Mouse (Mus musculus) embryonic facial prominence, embryonic 13.5 days (tissue): ENCODE measurements around the gene Zfr2. TPM values are rescaled to one million over a fixed set of nuclear protein-coding genes. Genes with fewer than 3 reads are reported as not detected.

Source experiments
- ATAC-seq: fragments of 200-750 bp; cut with Nextera tagmentation; 2 replicates; pipeline ENCODE4 v1.8.0; 2017; ENCODE audit warnings: low read depth; ENCODE audit not compliant: insufficient number of reproducible peaks, insufficient read depth, low FRiP score, low TSS enrichment
- H3K27ac ChIP-seq: fragments of 300-500 bp; sonication (generic); 2 replicates; pipeline ENCODE4 v1.5.1; 2015; ENCODE audit warnings: moderate library complexity, mild to moderate bottlenecking, inconsistent platforms
- H3K27me3 ChIP-seq: fragments of 300-500 bp; sonication (generic); 2 replicates; pipeline ENCODE4 v1.6.1; 2015; ENCODE audit warnings: mild to moderate bottlenecking, inconsistent platforms
- H3K36me3 ChIP-seq: fragments of 300-500 bp; sonication (generic); 2 replicates; pipeline ENCODE4 v1.6.1; 2015; ENCODE audit warnings: mild to moderate bottlenecking, inconsistent platforms
- H3K4me1 ChIP-seq: fragments of 300-500 bp; sonication (generic); 2 replicates; pipeline ENCODE4 v1.6.1; 2015; ENCODE audit warnings: inconsistent platforms
- H3K4me2 ChIP-seq: fragments of 300-500 bp; sonication (generic); 2 replicates; pipeline ENCODE4 v1.6.1; 2015; ENCODE audit warnings: moderate library complexity, mild to moderate bottlenecking, inconsistent platforms
- H3K4me3 ChIP-seq: fragments of 300-500 bp; sonication (generic); 2 replicates; pipeline ENCODE4 v1.5.1; 2015; ENCODE audit warnings: mild to moderate bottlenecking, inconsistent platforms
- H3K9ac ChIP-seq: fragments of 300-500 bp; sonication (generic); 2 replicates; pipeline ENCODE4 v1.6.1; 2015; ENCODE audit warnings: mild to moderate bottlenecking, inconsistent platforms
- H3K9me3 ChIP-seq: fragments of 300-500 bp; sonication (generic); 2 replicates; pipeline ENCODE4 v1.6.1; 2016; ENCODE audit warnings: inconsistent platforms
- WGBS: fragments of 180-500 bp; shearing (Covaris S2); methylation state at CpG from one replicate; pipeline ENCODE4 v1.1.7; 2015; ENCODE audit warnings: mixed read lengths; 5-methylcytosine and 5-hydroxymethylcytosine counted together
- polyA plus RNA-seq: library from polyadenylated mRNA; unstranded; fragments of >200 nt; fragmentation: Nextera tagmentation; extraction: Ambion mirVana; gene quantifications from 2 replicates; pipeline ENCODE4 v1.2.1, GENCODE M21; 2015

Gene Zfr2
- polyA plus RNA-seq, 1 experiment from 2014 or later = 11.8 TPM

DNA sequence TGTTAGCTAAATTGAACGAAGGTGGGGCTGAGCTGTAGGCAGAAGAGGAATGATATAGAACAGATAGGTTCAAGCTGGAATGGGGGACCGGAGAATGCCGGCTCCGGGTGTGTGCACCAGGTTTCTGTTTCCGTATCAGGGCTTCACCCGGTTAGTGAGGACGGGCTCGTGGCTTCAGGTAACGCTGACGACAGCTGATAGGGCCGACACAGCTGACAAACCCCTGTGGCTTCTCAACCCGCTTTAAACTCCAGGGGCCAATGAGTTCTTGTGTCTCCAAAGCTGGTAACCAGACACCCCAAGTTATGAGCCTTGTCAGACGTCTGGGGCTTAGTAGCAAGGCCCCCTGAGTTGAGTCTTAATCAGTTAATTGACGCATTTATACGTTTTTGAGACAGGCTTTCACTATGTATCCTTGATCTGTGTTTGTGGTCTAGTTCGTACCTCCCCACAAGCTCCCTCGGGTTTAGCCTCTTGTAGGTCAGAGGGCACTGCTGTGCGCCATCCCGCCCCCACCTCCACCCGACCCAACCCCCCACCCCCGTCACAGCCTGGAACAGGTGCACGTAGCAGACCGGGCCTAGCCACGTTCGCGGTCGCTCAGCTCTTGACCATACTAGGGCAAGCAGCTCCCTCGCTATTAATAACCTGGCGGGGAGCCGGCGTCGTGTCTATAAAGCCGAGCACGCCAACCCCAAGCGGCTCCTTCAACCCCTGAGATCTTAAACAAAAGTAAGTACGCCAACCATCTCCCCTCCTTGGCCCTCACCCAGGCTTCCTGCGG lies 38.8 kb upstream of the Zfr2 start:
- WGBS = 13% methylated on average over 37 of the region's 37 CpGs
- no peak for ATAC-seq
- peak overlapping the region; percentile 44 for H3K9ac ChIP-seq
- peaks cover 54% of the 10 kb centered on the region for H3K27me3 ChIP-seq
- H3K9me3 ChIP-seq = no peaks in the 10 kb centered on the region
- no peak overlapping the region for H3K27ac ChIP-seq
- H3K36me3 ChIP-seq = peaks cover 17% of the 10 kb centered on the region
- peaks cover 23% of the 10 kb centered on the region for H3K4me1 ChIP-seq
- no peak overlapping the region for H3K4me3 ChIP-seq
- H3K4me2 ChIP-seq = peak overlapping the region; percentile 1; the same call in 1 of the 2 replicates

DNA sequence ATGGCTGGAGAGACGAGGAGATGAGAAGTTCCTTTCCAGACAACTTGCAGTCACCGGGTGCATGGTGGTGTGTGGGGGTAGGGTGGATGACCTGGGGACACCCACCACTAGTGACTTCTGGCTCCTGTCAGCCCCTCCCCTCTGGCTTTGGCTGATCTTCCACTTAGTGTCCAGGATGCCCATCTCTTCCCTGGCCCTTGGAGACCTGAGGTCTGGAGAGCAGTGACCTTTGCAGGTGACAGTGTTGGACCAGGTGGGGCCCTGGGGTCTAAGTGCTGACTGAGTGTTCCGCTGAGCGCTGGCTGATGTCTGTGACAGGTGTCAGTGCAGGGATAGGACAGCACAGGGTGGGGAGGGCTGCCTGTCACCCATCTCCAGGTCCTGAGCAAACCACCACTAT lies 37.7 kb upstream of the Zfr2 start:
- peaks cover 23% of the 10 kb centered on the region for H3K4me1 ChIP-seq
- WGBS = 65% methylated on average over 4 of the region's 4 CpGs
- peaks cover 10% of the 10 kb centered on the region for H3K36me3 ChIP-seq
- H3K9me3 ChIP-seq = no peaks in the 10 kb centered on the region
- H3K27ac ChIP-seq = no peak overlapping the region
- no peak overlapping the region for H3K9ac ChIP-seq
- H3K4me2 ChIP-seq = no peak overlapping the region
- H3K4me3 ChIP-seq = no peak overlapping the region
- ATAC-seq = no peak
- peaks cover 64% of the 10 kb centered on the region for H3K27me3 ChIP-seq

DNA sequence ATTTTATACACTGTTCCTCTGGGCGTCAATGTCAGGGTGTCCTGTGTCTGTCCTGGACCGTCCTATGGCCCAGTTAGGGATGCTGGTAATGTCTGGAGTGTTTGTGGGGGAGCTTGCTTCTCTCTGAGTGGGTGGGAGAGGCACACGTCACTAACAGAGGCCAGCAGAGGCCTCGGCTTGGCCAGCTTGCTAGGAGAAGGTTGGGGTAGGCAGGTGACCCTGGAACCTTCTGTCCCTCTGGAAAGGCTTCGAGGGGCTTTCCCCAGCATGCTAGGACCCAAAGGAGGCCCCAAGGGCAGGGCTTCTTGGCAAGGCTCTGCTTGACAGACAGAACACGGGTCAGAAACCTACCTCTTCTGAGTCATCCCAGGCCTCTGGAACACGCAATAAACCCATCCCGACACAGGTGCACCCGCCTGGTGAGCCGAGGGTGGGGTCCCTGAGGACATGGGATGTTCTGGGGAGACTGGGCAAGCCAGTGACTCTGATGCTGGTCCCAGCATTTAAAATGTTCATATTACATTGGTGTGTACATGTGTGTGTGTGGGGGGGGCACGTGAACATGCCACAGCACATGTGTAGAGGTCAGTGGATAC lies 36.4 kb upstream of the Zfr2 start:
- no peaks in the 10 kb centered on the region for H3K36me3 ChIP-seq
- WGBS = 62% methylated on average over 11 of the region's 11 CpGs
- H3K4me3 ChIP-seq = no peak overlapping the region
- peaks cover 22% of the 10 kb centered on the region for H3K4me1 ChIP-seq
- H3K4me2 ChIP-seq = no peak overlapping the region
- H3K27me3 ChIP-seq = peaks cover 64% of the 10 kb centered on the region
- no peaks in the 10 kb centered on the region for H3K9me3 ChIP-seq
- H3K9ac ChIP-seq = no peak overlapping the region
- no peak overlapping the region for H3K27ac ChIP-seq
- no peak for ATAC-seq

GRCm38 (mm10) chr10:81197305-81197704 lies 35.6 kb upstream of the Zfr2 start:
- Histone ChIP-seq H3K4me3 (no peak overlapping the region), H3K9me3 (no peaks in the 10 kb centered on the region), H3K4me1 (peaks cover 16% of the 10 kb centered on the region), H3K27me3 (peaks cover 64% of the 10 kb centered on the region), H3K27ac (no peak overlapping the region), H3K9ac (no peak overlapping the region), H3K36me3 (no peaks in the 10 kb centered on the region), H3K4me2 (no peak overlapping the region)
- 43% methylated on average over 6 of the region's 6 CpGs for WGBS
- ATAC-seq = no peak

- ATAC-seq = no peak
- Histone ChIP-seq H3K4me2 (no peak overlapping the region), H3K9ac (no peak overlapping the region), H3K4me3 (no peak overlapping the region), H3K27ac (no peak overlapping the region), H3K9me3 (no peaks in the 10 kb centered on the region), H3K4me1 (peaks cover 9% of the 10 kb centered on the region), H3K27me3 (peaks cover 60% of the 10 kb centered on the region), H3K36me3 (no peaks in the 10 kb centered on the region)
- WGBS = 2% methylated on average over 9 of the region's 9 CpGs
Measured at GRCm38 (mm10) chr10:81198230-81198629, 34.7 kb upstream of the Zfr2 start.

- no peak for ATAC-seq
- H3K9ac ChIP-seq = 0 out of 2 replicates have a peak overlapping the region, but pooled peaks have one; percentile 44
Measured at GRCm38 (mm10) chr10:81198990-81199389, 34.0 kb upstream of the Zfr2 start.

GRCm38 (mm10) chr10:81200141-81200540 lies 32.8 kb upstream of the Zfr2 start:
- no peak overlapping the region for H3K27ac ChIP-seq
- H3K4me2 ChIP-seq = no peak overlapping the region
- H3K4me3 ChIP-seq = no peak overlapping the region
- H3K9ac ChIP-seq = no peak overlapping the region
- no peaks in the 10 kb centered on the region for H3K36me3 ChIP-seq
- H3K27me3 ChIP-seq = peaks cover 40% of the 10 kb centered on the region
- no peaks in the 10 kb centered on the region for H3K4me1 ChIP-seq
- no peaks in the 10 kb centered on the region for H3K9me3 ChIP-seq
- ATAC-seq = no peak
- WGBS = 83% methylated on average over 13 of the region's 13 CpGs

More at GRCm38 (mm10) chr10:81198990-81199389, 34.0 kb upstream of the Zfr2 start:
- H3K36me3 ChIP-seq = no peaks in the 10 kb centered on the region
- H3K4me3 ChIP-seq = no peak overlapping the region
- H3K4me1 ChIP-seq = peaks cover 7% of the 10 kb centered on the region
- no peak overlapping the region for H3K27ac ChIP-seq
- H3K9me3 ChIP-seq = no peaks in the 10 kb centered on the region
- 83% methylated on average over 6 of the region's 6 CpGs for WGBS
- peaks cover 52% of the 10 kb centered on the region for H3K27me3 ChIP-seq
- H3K4me2 ChIP-seq = no peak overlapping the region

- Histone ChIP-seq H3K27me3 (peaks cover 34% of the 10 kb centered on the region), H3K4me2 (no peak overlapping the region), H3K4me3 (no peak overlapping the region), H3K36me3 (no peaks in the 10 kb centered on the region), H3K4me1 (no peaks in the 10 kb centered on the region), H3K9ac (0 out of 2 replicates have a peak overlapping the region, but pooled peaks have one; percentile 27), H3K27ac (no peak overlapping the region), H3K9me3 (no peaks in the 10 kb centered on the region)
- ATAC-seq = no peak
- 76% methylated on average over 20 of the region's 20 CpGs for WGBS
Measured at GRCm38 (mm10) chr10:81200605-81201287, 32.2 kb upstream of the Zfr2 start.

DNA sequence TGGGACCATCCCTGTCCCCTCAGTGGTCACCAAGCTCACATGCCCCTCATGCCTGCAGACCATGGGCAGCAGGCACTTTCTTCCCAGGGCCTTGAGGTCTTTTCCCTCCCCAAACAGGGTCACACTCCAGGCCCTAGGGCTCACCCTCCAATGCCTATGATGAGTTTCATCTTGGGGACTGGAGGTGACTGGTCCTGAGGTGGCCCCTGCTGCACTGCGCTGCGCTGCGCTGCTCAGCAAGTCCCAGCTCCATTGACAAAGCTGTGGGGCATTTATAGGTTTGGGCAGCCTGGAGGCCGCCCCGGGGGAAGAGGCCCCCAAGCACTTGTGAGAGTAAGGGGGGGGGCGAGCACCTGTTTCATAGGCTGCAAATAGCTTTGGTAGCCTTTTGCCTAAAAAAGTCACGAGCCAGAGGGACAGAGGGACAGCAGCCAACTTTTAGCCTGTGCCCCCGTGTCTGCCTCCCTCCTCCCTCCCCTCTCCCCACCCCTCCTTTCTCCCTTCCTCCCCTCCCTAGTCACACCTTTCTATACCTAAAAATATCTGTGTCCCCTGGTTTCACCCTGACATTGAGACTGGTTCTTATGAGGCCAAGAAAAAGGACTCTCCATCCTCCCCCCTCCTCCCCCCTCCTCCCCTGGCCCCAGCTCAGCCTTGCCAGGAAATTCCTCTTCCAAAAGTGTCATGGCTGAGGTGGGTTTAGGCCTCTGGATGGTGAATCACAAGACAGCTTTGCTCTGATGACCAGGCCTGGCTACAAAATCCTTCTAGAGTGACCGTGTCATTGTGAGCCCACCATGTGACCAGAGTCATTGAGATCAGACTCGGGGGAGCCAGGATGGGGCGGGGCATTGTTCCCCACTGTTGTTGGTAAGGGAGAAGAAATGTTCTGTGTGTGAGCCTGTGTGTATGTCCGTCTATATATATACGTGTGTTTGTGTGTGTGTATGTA lies 30.9 kb upstream of the Zfr2 start, which contains the start of gene Nmrk2:
Gene Nmrk2 (minus strand): TSS at position 245 of the 952 bp plus-strand sequence.
- Histone ChIP-seq H3K9me3 (no peaks in the 10 kb centered on the region), H3K27me3 (peaks cover 21% of the 10 kb centered on the region), H3K36me3 (no peaks in the 10 kb centered on the region), H3K4me1 (no peaks in the 10 kb centered on the region), H3K4me2 (no peak within 1 kb of the TSS), H3K27ac (no peak within 1 kb of the TSS), H3K9ac (0 out of 2 replicates have a peak within 1 kb of the TSS, but pooled peaks have one; percentile 27), H3K4me3 (no peak within 1 kb of the TSS)
- ATAC-seq = no peak
- 52% methylated on average over 13 of the region's 13 CpGs for WGBS

DNA sequence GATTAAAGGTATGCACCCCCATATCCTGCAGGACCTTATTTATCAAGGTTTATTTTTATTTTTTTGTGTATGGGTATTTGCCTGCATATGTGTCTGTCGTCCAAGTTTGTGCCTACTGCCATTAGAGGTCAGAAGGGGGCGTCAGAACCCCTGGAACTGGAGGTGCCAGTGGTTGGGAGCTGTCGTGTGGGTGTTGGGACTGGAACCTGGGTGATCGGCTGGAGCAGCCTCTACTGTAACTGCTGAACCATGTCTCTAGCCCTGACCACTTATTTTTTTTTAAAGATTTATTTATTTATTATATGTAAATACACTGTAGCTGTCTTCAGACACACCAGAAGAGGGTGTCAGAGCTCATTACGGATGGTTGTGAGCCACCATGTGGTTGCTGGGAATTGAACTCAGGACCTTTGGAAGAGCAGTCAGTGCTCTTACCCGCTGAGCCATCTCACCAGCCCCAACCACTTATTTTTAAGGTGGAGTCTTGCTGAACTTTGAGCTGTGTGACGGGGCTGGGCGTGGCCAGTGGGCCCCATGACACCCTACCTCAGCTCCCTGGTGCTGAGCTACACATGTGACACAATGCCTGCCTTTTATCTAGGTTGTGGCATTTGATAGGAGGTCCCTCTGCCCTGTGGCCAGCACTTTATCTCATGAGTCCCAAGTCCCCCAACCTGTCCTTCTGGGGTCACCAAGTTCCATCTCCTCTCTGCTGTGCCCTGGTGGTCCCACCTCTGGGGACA lies 29.8 kb upstream of the Zfr2 start:
- Histone ChIP-seq H3K4me1 (no peaks in the 10 kb centered on the region), H3K27ac (no peak overlapping the region), H3K4me2 (no peak overlapping the region), H3K9ac (no peak overlapping the region), H3K4me3 (no peak overlapping the region), H3K36me3 (no peaks in the 10 kb centered on the region), H3K27me3 (peaks cover 15% of the 10 kb centered on the region), H3K9me3 (no peaks in the 10 kb centered on the region)
- ATAC-seq = no peak
- 69% methylated on average over 8 of the region's 8 CpGs for WGBS
